9 mouse cellular contexts compared by ENCODE assay signal in genomic region chr13:55715908-55716510, GRCm38 (mm10). TPM values are rescaled to one million over a fixed set of nuclear protein-coding genes. Genes with fewer than 3 reads are reported as not detected.
DNase-seq lines count a peak whose midpoint lies in the region; ATAC-seq and TF ChIP-seq lines count a peak whose summit lies in the region.
"Had no signal": no experiment of that assay in that cellular context is flagged by ENCODE, and none has a peak within 500 bp of the region (broad histone marks: within the 10 kb centered on the region; RNA-seq: fewer than 3 reads in every experiment).

No protein-coding gene starts in this region.

- H3K4me3 ChIP-seq in left cerebral cortex, adult 2 months: peak overlapping the region; percentile 75; the same call in 1 of the 2 replicates
- peak overlapping the region; percentile 86 for H3K4me3 ChIP-seq in hindbrain, embryonic 13.5 days
- H3K4me3 ChIP-seq in neural tube, embryonic 13.5 days: peak overlapping the region; percentile 93

- DNase-seq in left cerebral cortex, adult 2 months (ENCODE audit: extremely low spot score in 1 of 2, low spot score in 2 of 2): no peak
- DNase-seq in left cerebral cortex, postnatal 14 days (ENCODE audit: low spot score in 2 of 2): no peak
- peak; percentile 48 for DNase-seq in adipocyte (ENCODE audit: low spot score)
- DNase-seq in cerebellum, postnatal 10 days: no peak
- no peak for DNase-seq in cerebellum, adult 9-10 months
- DNase-seq in frontal cortex, postnatal 14 days (ENCODE audit: low spot score in 2 of 2): no peak
- DNase-seq: lung, adult 18-20 months had no signal

- no peak overlapping the region for H3K27ac ChIP-seq in left cerebral cortex, adult 2 months
- peak overlapping the region; percentile 98; the same call in 1 of the 2 replicates for H3K27ac ChIP-seq in hindbrain, embryonic 13.5 days
- 0 out of 2 replicates have a peak overlapping the region, but pooled peaks have one; percentile 98 for H3K27ac ChIP-seq in neural tube, embryonic 13.5 days (replicated peaks)

- H3K9ac ChIP-seq in hindbrain, embryonic 13.5 days: peak overlapping the region; percentile 97; the same call in 1 of the 2 replicates
- H3K9ac ChIP-seq in neural tube, embryonic 13.5 days: peak overlapping the region; percentile 96

- H3K9me3 ChIP-seq in hindbrain, embryonic 13.5 days: no peaks in the 10 kb centered on the region
- H3K9me3 ChIP-seq in neural tube, embryonic 13.5 days: no peaks in the 10 kb centered on the region

- TF ChIP-seq CTCF in left cerebral cortex, adult 2 months (IDR thresholded peaks at IDR 0.05): no peak

- peaks cover 34% of the 10 kb centered on the region for H3K4me1 ChIP-seq in hindbrain, embryonic 13.5 days (replicated peaks)
- peaks cover 33% of the 10 kb centered on the region for H3K4me1 ChIP-seq in neural tube, embryonic 13.5 days (replicated peaks)

- peak overlapping the region; percentile 71 for H3K4me2 ChIP-seq in hindbrain, embryonic 13.5 days
- peak overlapping the region; percentile 73 for H3K4me2 ChIP-seq in neural tube, embryonic 13.5 days

- peaks cover 34% of the 10 kb centered on the region for H3K36me3 ChIP-seq in hindbrain, embryonic 13.5 days
- H3K36me3 ChIP-seq in neural tube, embryonic 13.5 days: peaks cover 35% of the 10 kb centered on the region

- no peaks in the 10 kb centered on the region for H3K27me3 ChIP-seq in hindbrain, embryonic 13.5 days
- no peaks in the 10 kb centered on the region for H3K27me3 ChIP-seq in neural tube, embryonic 13.5 days

- 90% methylated on average over 7 of the region's 7 CpGs for WGBS in hindbrain, embryonic 13.5 days
- 83% methylated on average over 7 of the region's 7 CpGs for WGBS in neural tube, embryonic 13.5 days

- intact Hi-C loops in left cerebral cortex, adult 2 months (cut with DNase I): no loop called here
- intact Hi-C loops in left cerebral cortex, postnatal 14 days (cut with DNase I): no loop called here

- ATAC-seq in hindbrain, embryonic 13.5 days (ENCODE audit: low FRiP score): no peak
- no peak for ATAC-seq in neural tube, embryonic 13.5 days (ENCODE audit: low read depth)

RNA-seq across cellular contexts. Expression of gene Txndc15, which starts 1.6 kb away (rescaled TPM):
- total RNA-seq in left cerebral cortex, adult 2 months (2021): 10 to 100 TPM; 74.9 to 76.6 TPM
- 10 to 100 TPM; 68.4 to 69.2 TPM for total RNA-seq in left cerebral cortex, postnatal 14 days (2021)
- 141 and 142 TPM in 2 replicates for polyA plus RNA-seq in hindbrain, embryonic 13.5 days (2015; fragmentation: Nextera tagmentation; extraction: Ambion mirVana)
- 132 and 144 TPM in 2 replicates for polyA plus RNA-seq in neural tube, embryonic 13.5 days (2015; fragmentation: Nextera tagmentation; extraction: Ambion mirVana)

RNA-seq across cellular contexts. Expression of gene Pcbd2, which starts 11.2 kb away (rescaled TPM):
- total RNA-seq in left cerebral cortex, adult 2 months (2021): 10 to 100 TPM; 20.9 to 24.0 TPM
- 10 to 100 TPM; 22.9 to 23.4 TPM for total RNA-seq in left cerebral cortex, postnatal 14 days (2021)
- polyA plus RNA-seq in hindbrain, embryonic 13.5 days (2015; fragmentation: Nextera tagmentation; extraction: Ambion mirVana): 23.3 and 26.0 TPM in 2 replicates
- polyA plus RNA-seq in neural tube, embryonic 13.5 days (2015; fragmentation: Nextera tagmentation; extraction: Ambion mirVana): 23.3 and 26.2 TPM in 2 replicates

RNA-seq across cellular contexts. Expression of gene B230219D22Rik, which starts 23.1 kb away (rescaled TPM):
- total RNA-seq in left cerebral cortex, adult 2 months (2021): 10 to 100 TPM; 74.6 to 77.8 TPM
- total RNA-seq in left cerebral cortex, postnatal 14 days (2021): 10 to 100 TPM; 86.0 to 89.1 TPM
- polyA plus RNA-seq in hindbrain, embryonic 13.5 days (2015; fragmentation: Nextera tagmentation; extraction: Ambion mirVana): 67.5 and 70.8 TPM in 2 replicates
- 69.7 and 73.4 TPM in 2 replicates for polyA plus RNA-seq in neural tube, embryonic 13.5 days (2015; fragmentation: Nextera tagmentation; extraction: Ambion mirVana)
